Mouse (Mus musculus) MEL (cell line): ENCODE measurements around the gene Cisd3.

ENCODE experiments used
- CHD2 ChIP-seq: IDR thresholded peaks from 2 replicates; pipeline ENCODE4 v1.6.1; 2011; ENCODE audit warnings: low read length, improper control_type of control experiment
- CTCF ChIP-seq, 3 experiments: IDR thresholded peaks in 2 of 3; conservative IDR thresholded peaks in 1 of 3; 2 replicates each; pipeline ENCODE4 v1.5.1; 2011 to 2012; ENCODE audit warnings: low read length in 3 of 3, low read depth in 2 of 3, mild to moderate bottlenecking in 2 of 3, improper control_type of control experiment in 1 of 3, inconsistent platforms in 1 of 3, mixed read lengths in 1 of 3, moderate library complexity in 1 of 3; ENCODE audit not compliant: control insufficient read depth in 1 of 3, insufficient read depth in 1 of 3, poor library complexity in 1 of 3, severe bottlenecking in 1 of 3
- E2F4 ChIP-seq: IDR thresholded peaks from 2 replicates; pipeline ENCODE4 v1.6.1; 2011; ENCODE audit warnings: low read depth, low read length, improper control_type of control experiment, borderline replicate concordance
- EP300 ChIP-seq, 2 experiments: IDR thresholded peaks; 2 replicates each; pipeline ENCODE4 v1.6.1; 2011; ENCODE audit warnings: improper control_type of control experiment in 2 of 2, low read length in 2 of 2, low read depth in 1 of 2, mild to moderate bottlenecking in 1 of 2
- GABPA ChIP-seq: IDR thresholded peaks from 2 replicates; pipeline ENCODE4 v1.6.1; 2012; ENCODE audit warnings: low read depth, mild to moderate bottlenecking, inconsistent platforms, low read length, improper control_type of control experiment, moderate library complexity
- GATA1 ChIP-seq: IDR thresholded peaks from 2 replicates; pipeline ENCODE4 v1.6.1; 2011; ENCODE audit warnings: low read depth, low read length, improper control_type of control experiment
- HCFC1 ChIP-seq: IDR thresholded peaks from 2 replicates; pipeline ENCODE4 v1.6.1; 2012; ENCODE audit warnings: low read depth, mild to moderate bottlenecking, inconsistent platforms, low read length, improper control_type of control experiment, moderate library complexity
- MYC ChIP-seq: IDR thresholded peaks from 2 replicates; pipeline ENCODE4 v1.6.1; 2011; ENCODE audit warnings: low read depth, mild to moderate bottlenecking, low read length, improper control_type of control experiment, moderate library complexity
- NRF1 ChIP-seq: IDR thresholded peaks from 2 replicates; pipeline ENCODE4 v1.6.1; 2014; ENCODE audit warnings: low read depth, mild to moderate bottlenecking, inconsistent platforms, low read length, improper control_type of control experiment, moderate library complexity; ENCODE audit not compliant: poor library complexity, insufficient read depth, severe bottlenecking
- POLR2A ChIP-seq, 2 experiments: IDR thresholded peaks; 2 replicates each; pipeline ENCODE4 v1.6.1; 2011 to 2012; ENCODE audit warnings: low read length in 2 of 2, mild to moderate bottlenecking in 2 of 2, control low read depth in 1 of 2, improper control_type of control experiment in 1 of 2, low read depth in 1 of 2, moderate library complexity in 1 of 2; ENCODE audit not compliant: control insufficient read depth in 1 of 2, insufficient read depth in 1 of 2, poor library complexity in 1 of 2
- TAL1 ChIP-seq: IDR thresholded peaks from 2 replicates; pipeline ENCODE4 v1.6.1; 2012; ENCODE audit warnings: mild to moderate bottlenecking, inconsistent platforms, low read length, moderate library complexity, mixed read lengths
- TBP ChIP-seq: IDR thresholded peaks from 2 replicates; pipeline ENCODE4 v1.8.0; 2011; ENCODE audit warnings: low read depth, low read length, improper control_type of control experiment

DNA sequence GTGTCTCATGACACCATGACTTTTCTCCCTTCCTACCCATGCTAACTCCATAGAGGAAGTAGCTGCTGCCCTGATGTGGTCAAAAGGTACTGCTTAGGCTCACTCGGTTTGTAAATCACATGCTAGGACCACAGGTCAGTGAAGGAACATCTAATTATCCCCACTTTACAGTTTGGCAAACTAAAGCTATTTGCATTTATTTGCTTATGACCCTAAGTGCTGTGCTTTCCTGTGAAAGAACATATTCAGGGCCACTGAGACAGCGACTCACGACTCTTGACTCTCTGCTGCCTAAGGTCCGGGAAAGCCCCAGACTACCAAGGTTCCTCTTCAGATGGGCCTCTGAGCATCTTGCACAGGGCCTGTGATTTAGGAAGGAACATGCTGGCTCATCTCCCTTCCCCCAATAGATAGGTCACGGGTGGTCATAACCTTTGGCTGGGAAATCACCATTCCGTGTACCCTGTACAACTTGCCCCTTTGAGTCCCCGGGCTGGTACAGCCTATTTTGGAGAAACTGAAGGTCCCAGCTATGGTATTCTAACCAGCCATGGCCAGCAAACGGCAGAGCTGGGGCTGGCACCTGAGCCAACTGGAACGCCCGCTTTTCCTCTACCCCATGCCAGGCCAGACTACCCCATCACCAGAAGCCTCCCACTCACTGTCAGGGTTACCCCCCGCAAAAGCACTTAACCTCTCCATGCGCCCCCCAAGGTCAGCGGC lies 26.2 kb upstream of the Cisd3 start:
- TF ChIP-seq GATA1 (no peak), CTCF (IDR thresholded peaks at IDR 0.05 in 2 of 3, conservative IDR thresholded peaks at IDR 0.05 in 1 of 3; ENCODE audit: control insufficient read depth in 1 of 3, insufficient read depth in 1 of 3, low read depth in 2 of 3, low read length in 3 of 3, poor library complexity in 1 of 3, severe bottlenecking in 1 of 3) (no peak), GABPA (no peak), TAL1 (no peak), TBP (no peak), EP300 (IDR thresholded peaks at IDR 0.05; ENCODE audit: low read depth in 1 of 2, low read length in 2 of 2) (no peak), CHD2 (no peak), POLR2A (IDR thresholded peaks at IDR 0.05; ENCODE audit: control insufficient read depth in 1 of 2, insufficient read depth in 1 of 2, low read depth in 1 of 2, low read length in 2 of 2, poor library complexity in 1 of 2) (no peak), HCFC1 (no peak), E2F4 (no peak), MYC (no peak), NRF1 (no peak)
